Mouse (Mus musculus) stomach, postnatal 0 days (tissue): ENCODE measurements around the gene Pou5f2. TPM values are rescaled to one million over a fixed set of nuclear protein-coding genes. Genes with fewer than 3 reads are reported as not detected.

Source experiments
- ATAC-seq: fragments of 200-750 bp; cut with Nextera tagmentation; 2 replicates; pipeline ENCODE4 v1.8.0; 2017; ENCODE audit not compliant: low FRiP score, low TSS enrichment
- DNase-seq: peaks from one replicate; pipeline ENCODE4 v3.0.0-alpha.2; 2016; ENCODE audit warnings: low spot score
- H3K27ac ChIP-seq: fragments of 300-500 bp; sonication (generic); replicated peaks from 2 replicates; pipeline ENCODE4 v1.5.1; 2014; ENCODE audit warnings: mild to moderate bottlenecking, control low read depth
- H3K27me3 ChIP-seq: fragments of 300-500 bp; sonication (generic); 2 replicates; pipeline ENCODE4 v1.6.1; 2014; ENCODE audit warnings: low read length; ENCODE audit not compliant: control insufficient read depth, insufficient read depth
- H3K36me3 ChIP-seq: fragments of 300-500 bp; sonication (generic); 2 replicates; pipeline ENCODE4 v1.6.1; 2014; ENCODE audit warnings: low read length, mixed read lengths; ENCODE audit not compliant: control insufficient read depth, insufficient read depth
- H3K4me1 ChIP-seq: fragments of 300-500 bp; sonication (generic); replicated peaks from 2 replicates; pipeline ENCODE4 v1.6.1; 2014; ENCODE audit warnings: antibody characterized with exemption; ENCODE audit not compliant: control insufficient read depth, insufficient read depth
- H3K4me2 ChIP-seq: fragments of 300-500 bp; sonication (generic); replicated peaks from 2 replicates; pipeline ENCODE4 v1.6.1; 2014; ENCODE audit warnings: low read depth, mild to moderate bottlenecking, control low read depth, moderate library complexity
- H3K4me3 ChIP-seq: fragments of 300-500 bp; sonication (generic); 2 replicates; pipeline ENCODE4 v1.5.1; 2014; ENCODE audit warnings: low read depth, low read length, control low read depth
- H3K9ac ChIP-seq: fragments of 300-500 bp; sonication (generic); 2 replicates; pipeline ENCODE4 v1.6.1; 2014; ENCODE audit warnings: mild to moderate bottlenecking, low read length, control low read depth, mixed read lengths
- H3K9me3 ChIP-seq: fragments of 300-500 bp; sonication (generic); 2 replicates; pipeline ENCODE4 v1.6.1; 2016; ENCODE audit warnings: low read length; ENCODE audit not compliant: control insufficient read depth
- CTCF ChIP-seq: IDR thresholded peaks from 2 replicates; pipeline ENCODE4 v1.5.1; 2016; ENCODE audit warnings: antibody characterized with exemption, low read depth, mild to moderate bottlenecking, moderate library complexity
- EP300 ChIP-seq: optimal IDR thresholded peaks from 2 replicates; pipeline ENCODE3; 2016; ENCODE audit warnings: antibody characterized with exemption
- WGBS: fragments of 180-500 bp; shearing (Covaris S2); extraction: QIAGEN DNeasy Blood & Tissue Kit; methylation state at CpG from one replicate; pipeline ENCODE4 v1.1.7; 2014; 5-methylcytosine and 5-hydroxymethylcytosine counted together
- polyA plus RNA-seq: library from polyadenylated mRNA; unstranded; fragments of >200 nt; fragmentation: Nextera tagmentation; extraction: Ambion mirVana; gene quantifications from 2 replicates; pipeline ENCODE4 v1.2.1, GENCODE M21; 2015

Pou5f2 gene
- polyA plus RNA-seq, 1 experiment from 2014 or later: 0.17 TPM

DNA sequence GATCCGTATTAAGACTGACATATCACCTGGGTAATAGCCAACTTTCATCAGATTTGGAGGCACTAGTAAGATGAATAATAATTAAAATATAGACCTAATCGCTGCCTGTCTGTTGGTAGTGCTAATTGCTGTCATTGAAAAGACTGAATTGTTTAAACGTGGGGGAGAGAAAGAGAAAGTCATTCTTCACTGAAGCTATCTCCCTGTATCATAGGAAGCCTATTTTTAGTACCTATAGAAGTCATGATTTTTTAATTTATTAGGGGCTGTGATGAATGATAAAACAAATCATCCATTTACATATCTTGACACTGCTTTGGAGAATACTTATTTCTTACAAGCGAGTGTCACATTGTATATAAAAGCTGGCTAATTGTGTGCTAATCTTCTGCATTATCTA, 20.1 kb upstream of the Pou5f2 start:
- Histone ChIP-seq H3K4me1 (no peaks in the 10 kb centered on the region), H3K4me2 (no peak overlapping the region), H3K4me3 (no peak overlapping the region), H3K27ac (no peak overlapping the region), H3K9me3 (no peaks in the 10 kb centered on the region), H3K36me3 (no peaks in the 10 kb centered on the region), H3K27me3 (no peaks in the 10 kb centered on the region), H3K9ac (no peak overlapping the region)
- no peak for ATAC-seq
- DNase-seq: no peak
- 75% methylated on average over 4 of the region's 4 CpGs for WGBS
- no peak for TF ChIP-seq CTCF
- no peak for TF ChIP-seq EP300

DNA sequence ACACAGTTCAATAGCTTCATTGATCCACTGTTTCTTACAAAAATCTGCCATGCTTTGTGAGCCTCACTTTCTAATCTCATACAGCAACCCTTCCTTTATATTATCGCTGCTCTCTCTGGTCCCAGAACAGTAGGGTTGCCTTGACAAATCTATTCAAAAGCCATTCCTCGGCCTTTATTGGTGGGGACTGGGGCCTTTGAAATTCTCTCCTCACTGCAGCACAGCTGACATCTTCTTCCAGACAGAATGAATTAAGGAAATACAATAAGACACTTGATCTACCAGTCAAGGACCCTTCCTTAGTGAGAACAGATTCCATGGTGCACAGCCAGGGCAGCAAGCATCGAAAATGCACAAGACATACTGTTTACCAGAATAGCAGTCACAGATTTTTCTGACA, 19.4 kb upstream of the Pou5f2 start:
- no peak overlapping the region for H3K27ac ChIP-seq
- no peaks in the 10 kb centered on the region for H3K9me3 ChIP-seq
- H3K36me3 ChIP-seq: no peaks in the 10 kb centered on the region
- H3K9ac ChIP-seq: no peak overlapping the region
- 57% methylated on average over 3 of the region's 3 CpGs for WGBS
- no peaks in the 10 kb centered on the region for H3K27me3 ChIP-seq
- no peak overlapping the region for H3K4me2 ChIP-seq
- ATAC-seq (no peak), DNase-seq (no peak)
- H3K4me3 ChIP-seq: no peak overlapping the region
- no peak for TF ChIP-seq EP300
- TF ChIP-seq CTCF: no peak
- no peaks in the 10 kb centered on the region for H3K4me1 ChIP-seq

DNA sequence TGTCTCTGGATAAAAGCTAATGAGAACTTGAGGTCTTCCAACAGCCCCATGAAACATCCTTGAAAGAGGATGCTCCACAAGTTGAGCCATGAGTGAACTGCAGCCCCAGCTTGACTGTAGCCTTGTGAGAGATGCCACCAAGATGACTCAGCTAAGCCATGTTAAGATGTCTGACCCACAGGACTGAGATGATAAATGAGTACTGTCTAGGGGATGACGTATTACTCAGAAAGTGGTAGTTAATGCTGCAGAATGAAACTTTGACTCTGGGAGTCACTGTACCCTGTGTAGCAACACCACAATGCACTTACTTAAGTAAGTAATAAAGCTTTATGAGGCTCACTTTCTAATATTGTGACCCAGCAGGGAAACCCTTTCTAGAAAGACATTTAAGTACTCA, 14.5 kb upstream of the Pou5f2 start:
- Histone ChIP-seq H3K9me3 (no peaks in the 10 kb centered on the region), H3K9ac (no peak overlapping the region), H3K27ac (no peak overlapping the region), H3K4me1 (no peaks in the 10 kb centered on the region), H3K4me2 (no peak overlapping the region), H3K4me3 (no peak overlapping the region), H3K27me3 (no peaks in the 10 kb centered on the region), H3K36me3 (no peaks in the 10 kb centered on the region)
- DNase-seq (no peak), ATAC-seq (no peak)
- no peak for TF ChIP-seq EP300
- TF ChIP-seq CTCF: no peak
- WGBS: 84% methylated on average over 1 of the region's 1 CpGs

DNA sequence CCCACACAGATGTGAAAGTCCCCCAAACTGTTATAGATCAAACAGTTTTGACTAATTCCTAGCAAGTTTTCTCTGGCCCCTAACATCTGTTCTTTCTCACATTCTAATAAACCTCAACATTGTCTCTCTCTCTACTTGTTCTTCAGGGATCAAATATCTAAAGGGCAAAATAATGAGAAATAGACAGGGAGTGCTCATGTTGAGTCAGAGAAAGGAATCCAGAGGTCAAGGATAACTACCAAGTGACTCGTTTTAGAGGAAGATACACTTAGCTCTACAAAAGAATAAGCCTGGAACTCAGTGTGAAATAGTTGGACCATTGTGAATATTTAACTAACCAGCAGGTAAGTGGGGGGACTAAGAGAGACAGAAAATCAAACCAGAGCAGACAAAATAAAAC, 8.1 kb downstream of the Pou5f2 start:
- Histone ChIP-seq H3K4me3 (no peak overlapping the region), H3K9ac (no peak overlapping the region), H3K4me2 (no peak overlapping the region), H3K27me3 (no peaks in the 10 kb centered on the region), H3K9me3 (no peaks in the 10 kb centered on the region), H3K27ac (no peak overlapping the region), H3K4me1 (no peaks in the 10 kb centered on the region), H3K36me3 (no peaks in the 10 kb centered on the region)
- TF ChIP-seq EP300 (no peak), CTCF (no peak)
- no peak for ATAC-seq
- WGBS: 20% methylated on average over 1 of the region's 1 CpGs
- no peak for DNase-seq

DNA sequence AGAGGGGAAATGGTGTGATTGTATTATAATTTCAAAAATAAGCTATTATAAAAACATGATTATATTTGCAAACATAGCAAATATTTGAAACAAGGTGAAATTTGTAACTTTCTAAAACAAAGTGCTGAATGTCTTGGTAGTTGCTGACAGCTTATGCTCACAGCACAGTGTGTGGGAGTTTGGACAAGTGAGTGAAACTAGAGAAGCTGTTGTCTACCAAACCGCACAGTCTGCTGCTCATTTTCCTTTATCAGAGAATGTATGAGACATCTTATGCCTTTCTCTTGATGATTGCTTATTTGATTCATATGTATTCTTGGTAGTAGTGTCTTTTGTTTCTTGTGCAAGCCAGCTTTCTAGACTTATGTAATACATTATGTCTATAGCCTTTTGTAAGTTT, 12.5 kb downstream of the Pou5f2 start:
- Histone ChIP-seq H3K4me1 (no peaks in the 10 kb centered on the region), H3K4me2 (no peak overlapping the region), H3K36me3 (no peaks in the 10 kb centered on the region), H3K4me3 (no peak overlapping the region), H3K27ac (no peak overlapping the region), H3K9ac (no peak overlapping the region), H3K9me3 (no peaks in the 10 kb centered on the region), H3K27me3 (no peaks in the 10 kb centered on the region)
- no peak for ATAC-seq
- DNase-seq: no peak
- 85% methylated on average over 1 of the region's 1 CpGs for WGBS
- no peak for TF ChIP-seq CTCF
- no peak for TF ChIP-seq EP300

DNA sequence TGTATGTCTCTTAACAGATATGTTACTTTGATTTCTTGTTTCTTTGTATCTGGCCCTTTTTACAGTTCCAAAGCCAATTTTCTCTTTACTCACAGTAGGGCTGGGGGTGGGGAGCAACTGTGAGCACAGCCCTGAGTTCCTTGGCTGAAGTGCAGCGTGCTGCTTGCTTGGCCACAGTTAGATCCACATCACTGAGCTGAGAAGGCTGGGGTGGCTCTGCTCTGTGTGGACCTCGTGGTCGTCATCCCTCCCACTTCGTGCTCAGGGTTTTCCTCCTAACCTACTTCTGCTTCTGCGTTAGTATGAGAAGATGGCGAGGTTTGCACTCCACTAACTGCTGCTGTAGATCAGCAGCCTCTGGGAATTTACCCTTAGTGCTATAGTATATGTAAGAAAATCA, 18.5 kb downstream of the Pou5f2 start:
- H3K4me1 ChIP-seq: no peaks in the 10 kb centered on the region
- no peak for DNase-seq
- whole genome bisulfite sequencing: 64% methylated on average over 6 of the region's 6 CpGs

More for the DNA sequence above, 18.5 kb downstream of the Pou5f2 start:
- H3K4me2 ChIP-seq: no peak overlapping the region
- no peak overlapping the region for H3K9ac ChIP-seq
- H3K9me3 ChIP-seq: no peaks in the 10 kb centered on the region
- TF ChIP-seq CTCF (no peak), EP300 (no peak)
- H3K27me3 ChIP-seq: no peaks in the 10 kb centered on the region
- ATAC-seq: no peak
- H3K27ac ChIP-seq: no peak overlapping the region
- no peaks in the 10 kb centered on the region for H3K36me3 ChIP-seq
- no peak overlapping the region for H3K4me3 ChIP-seq
